Mouse (Mus musculus) T-helper 1 cell (primary cell): ENCODE data around the gene Cpa4.

Experiments used
- in situ Hi-C: fragments of 300-600 bp; cut with MboI, MseI; formaldehyde crosslinking; loops from one replicate; pipeline ENCODE4 v1.15.1; 2025; ENCODE audit warnings: high pct_unique_total_duplicates

The Cpa4 gene

DNA sequence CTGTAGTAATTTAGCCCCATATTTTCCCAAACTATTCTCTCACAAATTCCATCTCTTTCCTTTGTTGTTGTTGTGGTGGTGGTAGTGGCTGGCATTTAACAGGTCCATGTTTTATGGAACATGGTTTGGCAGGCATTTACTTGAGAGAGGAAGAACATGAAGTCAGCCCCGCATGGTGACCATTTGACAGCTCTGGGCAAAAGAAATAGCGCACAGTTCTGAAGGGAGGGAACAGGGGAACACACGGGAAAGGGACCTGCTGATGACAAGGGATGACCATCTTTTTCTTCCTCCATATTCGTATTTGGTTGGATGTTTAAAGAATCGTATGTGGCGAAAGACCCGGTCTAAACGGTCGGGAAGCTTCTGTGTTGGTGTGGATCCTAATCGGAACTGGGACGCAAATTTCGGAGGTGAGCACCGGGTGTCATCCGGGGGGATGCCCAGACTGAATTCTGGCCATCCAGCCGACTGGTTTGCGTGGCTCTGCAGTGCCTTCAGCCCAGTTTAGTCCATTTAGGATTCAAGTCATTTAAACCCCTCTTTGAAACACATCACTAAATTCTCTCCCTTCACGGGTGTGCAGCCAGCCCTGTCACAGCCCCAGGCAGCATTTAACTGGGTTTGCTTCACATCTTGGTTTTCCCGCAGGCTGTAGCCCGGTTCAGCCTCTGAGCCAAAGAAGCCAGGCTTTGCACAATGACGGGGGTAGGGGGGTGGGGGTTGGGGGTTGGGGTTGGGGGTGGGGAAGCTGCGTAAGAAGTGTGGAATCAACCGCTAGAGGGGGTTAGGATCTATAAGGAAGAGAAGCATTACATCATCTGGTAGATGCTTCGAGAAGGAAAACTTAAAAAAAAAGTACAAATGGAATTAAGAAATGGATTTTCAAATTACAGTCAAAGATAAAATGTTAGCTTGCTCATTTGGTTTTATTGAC, 16.3 kb upstream of the Cpa4 start:
- in situ Hi-C loops = no loop called here

DNA sequence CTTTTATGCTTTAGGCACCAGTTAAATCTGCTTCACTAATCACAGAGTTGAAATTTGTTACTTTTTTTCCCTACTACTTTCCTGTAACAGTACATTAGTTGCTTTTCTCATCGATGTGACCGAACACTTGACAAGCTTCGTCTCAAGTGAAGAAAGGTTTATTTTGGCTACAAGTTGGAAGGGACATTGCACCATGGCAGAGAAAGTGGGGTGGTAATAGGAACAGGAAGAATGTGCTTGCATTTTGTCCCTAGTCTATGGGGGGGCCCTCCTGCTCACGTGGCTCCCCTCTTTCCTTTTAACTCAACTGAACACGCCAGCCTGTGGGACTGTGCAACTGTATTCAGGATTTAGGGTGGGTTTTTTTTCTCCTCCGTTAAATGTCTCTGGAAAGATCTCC, 15.5 kb upstream of the Cpa4 start:
- in situ Hi-C loops = no loop called here

DNA sequence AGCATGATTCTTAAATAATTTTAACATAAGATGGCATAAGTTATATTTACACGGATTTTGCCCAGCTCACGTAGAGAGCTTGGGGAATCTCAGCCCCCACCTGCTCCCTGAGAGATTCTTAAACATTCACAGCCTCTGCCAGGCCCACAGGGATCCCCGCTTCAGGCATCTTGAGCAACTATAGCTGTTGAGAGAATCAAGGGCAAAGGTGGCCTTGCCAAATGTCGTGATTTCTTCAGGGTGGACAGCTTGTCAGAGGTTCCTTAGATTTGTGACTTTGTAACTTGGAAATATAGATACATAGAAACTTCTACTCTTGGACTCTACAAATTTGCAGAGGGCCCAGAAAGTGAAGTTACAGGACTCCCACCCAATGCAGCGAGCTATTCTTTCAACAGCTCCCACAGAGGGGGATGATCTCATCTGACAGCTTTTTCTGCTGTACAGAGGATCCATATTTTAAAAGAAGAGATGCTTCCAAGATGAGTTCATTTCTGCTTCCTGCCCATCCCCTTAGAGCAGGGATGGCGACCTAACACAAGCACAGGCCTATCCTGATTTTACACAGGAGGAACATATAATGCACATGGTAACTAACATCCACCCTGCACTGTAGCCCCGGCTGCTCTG, 14.7 kb upstream of the Cpa4 start:
- in situ Hi-C loops = no loop called here

DNA sequence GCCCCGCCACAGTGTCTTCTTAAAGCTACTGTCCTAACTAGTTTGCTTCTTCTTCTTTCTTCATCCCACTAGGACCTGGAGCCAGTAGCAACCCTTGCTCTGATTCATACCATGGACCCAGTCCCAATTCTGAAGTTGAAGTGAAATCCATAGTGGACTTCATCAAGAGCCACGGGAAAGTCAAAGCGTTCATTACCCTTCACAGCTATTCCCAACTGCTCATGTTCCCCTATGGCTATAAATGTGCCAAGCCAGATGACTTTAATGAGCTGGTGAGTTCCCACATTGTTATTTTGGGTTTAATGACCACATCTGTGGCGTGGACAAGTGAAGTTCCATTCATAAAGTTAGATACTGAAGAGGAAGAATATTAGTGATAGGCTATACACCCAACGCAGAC, 14.1 kb upstream of the Cpa4 start:
- in situ Hi-C loops = no loop called here

DNA sequence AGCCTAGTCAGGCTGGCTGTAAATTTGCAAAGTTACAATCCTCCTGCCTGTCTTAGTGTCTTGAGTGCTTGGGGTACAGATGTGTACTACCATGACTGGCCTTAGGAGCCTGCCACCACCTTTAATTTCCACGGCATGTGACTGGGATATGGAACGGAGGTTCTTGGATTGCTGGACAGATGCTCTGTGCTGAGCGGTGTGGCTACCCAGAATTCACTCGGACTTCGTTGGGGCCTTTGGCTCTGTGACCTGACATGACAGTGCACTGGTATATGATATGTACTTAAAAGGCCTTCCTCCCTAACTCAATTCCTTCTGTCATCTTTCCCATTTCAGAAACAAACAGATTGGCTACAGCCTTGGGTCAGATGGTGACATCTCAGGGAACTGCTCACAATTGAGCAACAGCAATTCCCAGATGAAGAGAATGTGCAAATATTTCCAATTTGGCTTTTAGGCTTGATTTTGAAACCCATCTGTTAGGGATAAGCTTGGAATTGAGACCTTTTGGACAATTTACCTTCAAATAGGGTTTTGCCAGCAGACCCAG, 13.5 kb upstream of the Cpa4 start:
- in situ Hi-C loops = no loop called here

DNA sequence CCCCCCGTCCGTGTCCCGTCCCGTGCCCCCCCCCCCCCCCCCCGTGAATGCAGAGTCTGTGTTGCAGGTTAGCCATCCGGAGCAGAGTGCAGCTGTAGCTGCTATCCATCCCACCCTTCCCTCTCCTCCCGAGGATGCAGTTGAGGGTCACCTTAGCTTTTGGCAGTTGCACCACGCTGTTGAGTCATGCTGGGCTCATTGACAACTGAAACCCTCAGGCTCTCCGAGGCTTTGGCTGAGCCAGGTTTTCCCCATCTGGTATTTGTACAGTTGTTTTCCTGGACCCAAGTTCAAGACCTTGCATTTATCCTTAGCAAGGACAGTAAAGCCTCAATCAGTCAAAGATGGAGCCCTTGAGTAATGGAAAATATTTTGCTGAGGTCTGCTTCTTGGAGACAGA, 12.1 kb upstream of the Cpa4 start:
- in situ Hi-C loops = no loop called here

DNA sequence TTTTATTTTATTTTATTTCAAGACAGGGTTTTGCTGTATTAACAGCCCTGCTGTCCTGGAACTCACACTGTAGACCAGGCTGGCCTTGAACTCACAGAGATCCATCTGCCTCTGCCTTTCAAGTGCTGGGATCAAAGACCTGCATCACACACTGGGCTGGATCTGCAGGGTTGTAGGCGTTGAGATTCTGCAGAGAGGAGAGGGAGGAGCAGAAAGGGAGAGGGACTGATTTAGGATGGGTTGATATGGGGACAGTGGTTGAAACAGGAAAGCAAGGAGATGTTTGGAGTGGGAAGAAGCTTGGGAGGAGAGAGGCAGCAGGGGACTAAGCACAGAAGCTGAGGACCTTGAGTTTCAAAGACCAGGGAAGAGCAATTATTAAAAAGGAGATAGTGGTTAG, 8.4 kb upstream of the Cpa4 start:
- in situ Hi-C loops = no loop called here

DNA sequence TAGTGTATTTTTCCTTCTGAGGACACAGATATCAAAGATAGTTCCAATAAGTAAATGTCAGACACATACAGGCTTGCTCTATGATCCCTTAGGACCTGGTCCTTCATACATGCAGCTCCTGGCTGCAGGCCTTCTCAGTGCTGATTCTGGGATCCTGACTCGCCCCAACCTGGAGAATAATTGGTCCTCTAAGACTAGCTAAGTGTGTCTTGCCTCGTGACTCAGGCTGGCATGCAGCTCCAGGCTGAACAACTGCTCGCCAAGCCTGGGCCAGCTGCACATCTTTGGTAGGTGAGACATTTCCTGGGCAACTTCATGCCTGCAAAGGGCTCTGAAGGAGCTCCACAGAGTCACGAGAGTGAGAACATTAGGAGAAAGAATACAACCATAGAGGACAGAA, 6.0 kb upstream of the Cpa4 start:
- in situ Hi-C loops = no loop called here

DNA sequence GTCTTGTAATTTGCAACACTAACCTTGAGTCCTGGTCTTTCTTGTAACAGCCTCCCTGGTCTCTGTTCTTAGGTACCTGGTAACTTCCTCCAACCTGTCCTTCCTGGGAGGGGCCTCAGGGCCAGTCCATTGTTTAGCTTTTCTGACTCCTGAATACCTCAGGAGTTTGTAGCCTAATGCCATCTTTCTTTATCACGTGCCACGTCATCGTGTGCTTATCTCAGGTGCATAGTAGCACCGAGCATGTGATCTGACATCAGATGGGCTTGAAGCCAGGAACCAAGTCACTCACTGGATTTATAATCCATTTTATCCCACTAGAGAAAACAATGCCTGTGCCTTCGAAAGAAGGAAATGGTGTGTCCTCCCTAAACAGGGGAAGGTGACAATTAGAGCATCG, 4.6 kb upstream of the Cpa4 start:
- in situ Hi-C loops = no loop called here

DNA sequence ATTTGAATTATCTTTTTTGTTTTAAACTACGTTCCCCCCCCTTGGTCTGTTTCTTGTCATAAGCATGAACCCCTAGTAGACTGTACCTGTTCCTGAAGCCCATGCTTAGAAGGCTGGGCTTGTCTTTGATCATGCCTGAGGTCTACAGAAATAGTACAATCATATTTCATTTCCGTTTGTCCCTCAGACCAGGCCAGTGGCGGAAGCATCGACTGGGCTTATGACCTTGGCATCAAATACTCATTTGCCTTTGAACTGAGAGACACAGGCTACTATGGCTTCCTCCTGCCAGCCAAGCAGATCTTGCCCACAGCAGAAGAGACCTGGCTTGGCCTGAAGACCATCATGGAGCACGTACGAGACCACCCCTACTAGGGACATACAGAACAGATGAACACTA, 4.1 kb upstream of the Cpa4 start:
- in situ Hi-C loops = no loop called here

DNA sequence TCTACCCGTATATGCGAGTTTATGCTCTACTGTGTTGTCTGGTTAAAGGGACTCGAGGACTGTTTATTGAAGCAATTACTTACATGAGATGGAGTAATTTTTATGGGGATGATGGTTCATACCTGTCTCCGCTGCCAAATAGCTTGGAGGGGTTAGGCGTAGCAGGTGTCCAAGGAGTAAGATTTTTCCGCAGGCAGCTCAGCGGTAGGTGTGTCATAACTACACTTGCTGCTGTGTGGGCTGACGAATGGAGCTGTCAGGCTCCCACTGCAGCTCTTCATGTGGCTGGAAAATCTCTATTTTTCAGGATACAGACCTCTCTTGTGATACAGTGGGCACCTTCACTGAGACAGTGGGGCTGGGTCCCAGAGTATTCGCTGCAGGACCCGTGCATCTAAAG, 1.2 kb downstream of the Cpa4 start:
- in situ Hi-C loops = no loop called here

DNA sequence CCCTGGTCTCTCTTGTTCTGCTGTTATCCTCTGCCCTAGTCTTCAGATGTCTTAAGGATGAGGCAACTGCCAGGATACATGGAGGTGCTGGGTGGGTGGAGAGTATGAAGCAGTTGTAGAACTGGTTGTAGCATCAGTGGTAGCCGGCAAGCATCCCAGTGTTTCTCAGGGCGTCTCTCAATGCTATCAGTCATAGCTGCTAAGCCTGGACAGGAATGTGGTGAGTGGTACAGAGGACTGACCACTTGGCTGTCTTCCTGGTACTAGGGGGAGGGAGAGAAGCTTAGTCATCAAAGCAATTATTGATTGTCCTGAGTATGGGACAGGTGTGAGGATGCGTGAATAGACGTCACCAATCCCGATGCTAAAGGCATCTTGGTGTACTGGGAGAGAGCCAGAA, 1.8 kb downstream of the Cpa4 start:
- in situ Hi-C loops = no loop called here

DNA sequence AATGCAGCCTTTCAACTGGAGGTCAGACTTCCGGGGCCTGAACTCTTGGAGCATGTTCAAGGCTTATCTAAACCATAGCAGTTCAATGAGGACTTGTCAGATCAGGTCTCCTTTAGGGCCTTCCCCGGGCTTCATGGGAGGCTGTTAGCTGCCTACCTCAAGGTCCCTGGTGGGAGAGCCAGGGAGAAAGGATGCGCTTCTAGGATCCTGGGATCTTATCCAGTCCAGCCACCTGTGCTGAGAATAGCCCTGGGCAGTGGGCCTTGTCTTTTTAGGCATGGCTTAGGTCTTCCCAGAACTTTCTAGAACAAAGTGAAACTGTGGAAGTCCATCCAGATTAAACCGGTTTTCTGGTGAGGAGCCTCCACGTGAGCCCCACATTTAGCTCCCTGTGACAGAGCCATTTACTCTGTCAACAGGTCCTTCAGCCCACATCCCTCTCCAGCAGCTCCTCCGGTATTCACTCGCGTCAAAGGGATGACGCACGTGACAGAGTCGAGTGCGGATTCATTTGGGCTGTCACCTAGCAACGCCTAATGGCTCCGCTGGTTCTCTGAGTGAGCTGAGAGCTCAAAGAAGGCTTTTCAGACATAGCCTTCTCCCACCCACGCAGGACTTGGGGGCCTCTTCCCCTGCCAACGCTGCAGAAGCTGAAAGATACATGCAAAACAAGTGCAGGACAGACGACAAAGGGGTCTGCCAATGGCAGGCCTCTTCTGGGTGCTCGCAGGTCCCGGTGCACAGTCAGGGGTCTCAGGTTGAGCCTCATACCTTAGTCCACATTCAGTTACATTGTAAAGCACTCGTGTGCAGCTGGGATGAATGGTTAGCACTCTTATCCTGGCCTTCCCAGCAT, 4.5 kb downstream of the Cpa4 start:
- in situ Hi-C loops = no loop called here

DNA sequence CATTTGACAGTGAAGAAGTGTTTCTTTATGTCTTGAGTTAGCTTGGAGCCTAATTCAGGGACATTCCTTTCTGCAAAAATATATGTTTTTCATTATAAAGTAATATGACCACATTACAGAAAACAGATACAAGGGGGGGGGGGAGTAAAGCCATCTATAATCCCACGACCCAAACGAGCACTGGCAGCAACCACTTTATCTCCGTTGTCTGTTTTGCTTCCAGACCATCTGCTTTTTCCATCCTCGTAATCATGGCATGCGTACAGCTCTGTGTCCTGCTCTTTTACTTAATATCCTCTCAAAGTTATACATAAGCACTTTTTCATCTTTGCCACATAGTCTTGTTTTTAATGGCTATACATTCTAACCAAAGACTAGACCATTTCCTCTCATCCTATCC, 5.2 kb downstream of the Cpa4 start:
- in situ Hi-C loops = no loop called here

DNA sequence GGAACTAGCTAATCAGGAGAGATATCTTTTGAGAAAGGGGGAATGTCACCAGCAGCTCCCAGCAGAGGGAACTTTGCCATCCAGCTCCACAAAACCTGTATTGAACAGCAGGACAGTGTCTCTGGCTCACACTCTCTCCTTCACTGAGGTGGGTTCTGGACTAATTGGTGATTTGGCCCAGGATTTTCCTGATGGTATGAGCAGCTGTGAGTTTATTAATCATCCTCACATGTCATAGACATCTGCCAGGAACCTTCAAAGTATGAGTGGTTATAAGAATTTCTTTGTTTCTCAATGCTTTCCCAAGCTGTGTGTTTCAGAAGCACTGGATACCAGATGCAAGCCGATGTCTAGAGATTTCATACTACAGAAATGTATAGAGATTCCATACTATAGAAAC, 6.8 kb downstream of the Cpa4 start:
- in situ Hi-C loops = no loop called here

DNA sequence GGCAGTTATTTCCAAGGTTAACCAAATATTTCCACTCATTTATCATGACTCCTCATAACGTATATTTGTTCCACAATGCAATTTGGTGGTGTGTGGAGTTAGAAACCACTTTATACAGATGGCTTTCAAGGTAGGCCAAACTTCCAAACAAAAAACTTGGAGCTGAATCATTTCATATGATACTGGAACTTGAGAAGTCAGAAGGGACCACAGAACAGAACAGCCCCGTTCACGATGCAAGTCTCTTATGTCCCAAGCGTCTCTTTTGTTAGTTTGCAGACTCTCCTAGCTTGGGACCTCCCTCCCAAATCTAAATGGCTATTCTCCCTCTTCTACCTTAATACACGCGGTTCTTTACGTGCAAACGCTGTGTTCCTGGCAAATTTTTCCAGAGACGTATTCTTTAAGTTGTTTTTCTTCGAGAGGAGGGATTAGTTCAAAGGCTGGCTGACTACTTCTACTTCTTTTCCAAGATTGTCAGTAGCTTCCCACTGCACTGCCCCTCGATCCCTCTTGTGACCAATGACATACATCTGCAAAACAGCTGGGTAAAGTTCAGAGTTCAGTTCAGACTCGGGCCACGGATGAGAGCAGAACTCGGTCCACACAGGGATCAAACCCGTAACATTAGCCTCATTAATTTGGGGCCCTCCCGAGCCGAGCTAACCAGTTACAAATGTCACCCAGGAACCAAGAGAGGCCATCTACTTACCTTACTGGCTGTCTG, 8.5 kb downstream of the Cpa4 start:
- in situ Hi-C loops = no loop called here

DNA sequence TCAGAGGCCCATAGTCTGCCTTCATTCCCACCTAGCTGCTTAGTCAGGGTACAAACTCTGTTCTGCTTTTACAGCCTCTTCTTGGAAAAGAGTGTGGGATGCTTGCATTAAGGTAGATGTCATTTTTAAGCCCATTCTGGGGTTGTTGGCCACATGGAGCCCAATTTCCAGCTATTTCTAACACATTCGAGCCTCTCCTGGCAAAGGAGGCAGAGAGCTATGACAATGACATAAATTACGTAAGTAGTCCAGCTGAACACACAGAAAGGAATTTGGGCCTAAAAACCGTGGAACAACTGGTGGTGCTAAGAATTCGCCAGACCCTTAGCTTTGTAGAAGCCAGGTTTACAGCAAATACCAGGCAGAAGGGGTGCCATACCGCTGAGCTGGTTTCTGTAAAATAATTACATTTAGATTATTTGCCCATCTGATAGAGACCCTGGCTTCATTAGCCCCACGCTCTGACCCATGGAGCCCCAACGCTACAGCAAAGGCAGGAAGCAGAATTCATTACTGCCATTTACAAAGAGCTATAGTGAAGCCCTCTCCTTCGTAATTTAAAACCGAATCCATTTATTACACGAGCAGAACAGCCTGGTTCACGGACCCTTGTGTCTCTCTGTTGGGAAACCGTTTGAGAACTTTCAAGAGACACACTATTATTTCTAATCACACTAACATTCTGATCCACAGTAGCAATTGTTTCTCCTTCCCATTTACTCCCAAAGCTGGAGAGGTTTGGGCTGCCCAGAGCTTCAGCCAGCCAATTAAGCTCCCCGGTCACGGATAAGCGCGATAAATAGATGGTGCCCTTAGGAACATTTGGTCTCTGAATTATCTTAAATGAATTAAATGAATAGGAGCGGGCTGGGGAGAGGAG, 12.0 kb downstream of the Cpa4 start:
- in situ Hi-C loops = loop anchor here (10.0 kb wide), 1 partner anchor 225 kb away; no protein-coding TSS in a partner anchor

DNA sequence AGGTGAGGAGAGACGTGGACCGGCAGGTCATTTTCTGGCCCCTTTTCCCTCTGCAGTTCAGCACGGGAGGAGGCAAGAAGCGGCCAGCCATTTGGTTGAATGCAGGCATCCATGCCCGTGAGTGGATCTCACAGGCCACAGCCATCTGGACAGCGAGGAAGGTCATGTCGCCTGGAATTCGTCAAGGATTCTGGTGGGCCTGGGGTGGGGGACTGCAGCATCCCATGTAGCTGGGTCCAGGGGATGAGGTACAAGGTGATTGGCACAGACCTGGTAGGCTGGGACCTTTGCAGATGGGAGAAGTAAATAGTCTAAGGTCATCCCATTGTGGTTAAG, 12.6 kb downstream of the Cpa4 start:
- in situ Hi-C loops = loop anchor here (10.0 kb wide), 1 partner anchor 224 kb away; no protein-coding TSS in a partner anchor

DNA sequence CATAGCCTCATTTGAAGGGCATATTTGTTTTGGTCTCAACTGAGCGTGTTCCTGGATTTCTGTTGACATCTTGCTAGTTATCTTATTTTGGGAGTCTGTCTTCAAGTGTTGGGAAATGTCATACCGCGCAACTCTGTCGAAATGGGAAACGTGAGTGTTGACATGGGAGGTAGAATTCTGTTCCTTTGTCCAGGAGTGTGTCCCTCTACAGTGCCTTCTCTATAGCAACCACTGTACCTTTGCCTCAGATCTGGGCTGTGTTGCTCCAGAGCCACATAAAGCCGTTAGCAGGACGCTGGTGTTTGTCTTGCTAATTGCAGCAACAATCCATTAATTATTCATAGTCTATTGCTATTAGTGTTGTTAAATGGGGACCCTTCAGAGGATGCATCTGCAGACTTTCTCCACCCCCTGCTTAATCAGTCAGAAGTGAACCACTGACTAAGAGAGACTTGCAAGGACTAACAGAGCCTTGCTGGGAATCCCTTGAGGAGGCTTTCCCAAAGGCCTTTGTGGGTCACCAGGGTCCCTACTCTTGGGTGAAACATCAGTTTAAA, 18.8 kb downstream of the Cpa4 start:
- in situ Hi-C loops = loop anchor here (10.0 kb wide), 1 partner anchor 218 kb away; no protein-coding TSS in a partner anchor

DNA sequence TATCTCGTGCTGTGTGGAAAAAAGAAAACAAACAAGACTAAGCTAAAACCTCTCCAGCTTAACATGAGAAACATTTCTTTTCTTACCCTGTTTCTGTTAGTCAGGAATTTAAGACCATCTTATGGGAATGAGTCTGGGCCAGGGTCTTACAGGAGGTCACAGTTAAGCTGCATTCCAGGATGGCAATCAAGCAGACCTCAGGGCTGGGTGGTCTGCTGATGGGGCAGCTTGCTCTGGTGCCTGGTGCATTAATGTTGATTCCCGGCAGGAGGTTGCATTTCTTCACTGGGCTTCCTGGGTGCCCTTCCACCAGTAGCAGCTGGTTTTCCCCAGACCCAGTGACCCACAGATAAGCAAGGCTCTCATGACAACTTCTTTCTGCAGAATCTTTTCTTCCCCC, 21.6 kb downstream of the Cpa4 start:
- in situ Hi-C loops = loop anchor here (10.0 kb wide), 1 partner anchor 215 kb away; no protein-coding TSS in a partner anchor
